Mouse (Mus musculus) small intestine, adult 10 weeks (tissue): ENCODE data around the gene Rnf148. TPM values are rescaled to one million over a fixed set of nuclear protein-coding genes. Genes with fewer than 3 reads are reported as not detected.

Experiments
- polyA plus RNA-seq: library from polyadenylated mRNA; stranded (reverse); fragments of 350-450 nt; fragmentation: Illumina TruSeq; extraction: RNeasy Lipid Tissue Mini Kit (QIAGEN cat#74804); gene quantifications from one replicate; pipeline ENCODE4 v1.2.3, GENCODE M21; 2014; ENCODE audit warnings: low replicate concordance

Rnf148 gene
- not detected for polyA plus RNA-seq

GRCm38 (mm10) chr6:23655036-23655435 is at the start of gene Rnf148:
Gene Rnf148 (minus strand): TSS chr6:23655136.

GRCm38 (mm10) chr6:23650205-23650604 is 4.7 kb downstream of the Rnf148 start, which contains the start of gene Rnf133:
Gene Rnf133 (minus strand): TSS chr6:23650305.

Other genes with a start within 250 kb of the Rnf148 start
- not detected for gene Rnf133, start 4.8 kb downstream of the Rnf148 start, polyA plus RNA-seq
- gene Cadps2, start 184.3 kb upstream of the Rnf148 start, polyA plus RNA-seq, result 16.7 TPM